Mouse (Mus musculus): ENCODE data around the gene Trim65.
A peak's percentile ranks its signal among the peaks of the same experiment; 100 is the strongest.

The Trim65 gene

GRCm38 (mm10) chr11:116130488-116131205, at the start of gene Trim65:
TSS of gene Trim65 (minus strand) at chr11:116131128.
- DNase-seq (ENCODE audit: low read depth, low spot score) = peak; percentile 90

- DNase-seq (ENCODE audit: low read depth, low spot score) = no peak
These were observed 47.6 kb upstream of the Trim65 start for GRCm38 (mm10) chr11:116178411-116179121.

- DNase-seq (ENCODE audit: low read depth, low spot score) = no peak
These were observed 45.1 kb upstream of the Trim65 start for GRCm38 (mm10) chr11:116176010-116176409.

GRCm38 (mm10) chr11:116174775-116175448, 44.0 kb upstream of the Trim65 start:
- DNase-seq (ENCODE audit: low read depth, low spot score) = no peak

- DNase-seq (ENCODE audit: low read depth, low spot score) = no peak
These were observed 41.0 kb upstream of the Trim65 start for GRCm38 (mm10) chr11:116171959-116172358.

- DNase-seq (ENCODE audit: low read depth, low spot score) = no peak
These were observed 39.3 kb upstream of the Trim65 start for GRCm38 (mm10) chr11:116170003-116170800.

- no peak for DNase-seq (ENCODE audit: low read depth, low spot score)
These were observed 38.3 kb upstream of the Trim65 start for GRCm38 (mm10) chr11:116169214-116169613.

- DNase-seq (ENCODE audit: low read depth, low spot score) = peak; percentile 96
These were observed 37.0 kb upstream of the Trim65 start, which contains the start of gene Fbf1 for GRCm38 (mm10) chr11:116167884-116168439. TSS of gene Fbf1 (minus strand) at chr11:116168166.

GRCm38 (mm10) chr11:116167232-116167631, 36.3 kb upstream of the Trim65 start:
- DNase-seq (ENCODE audit: low read depth, low spot score) = peak; percentile 9

- peak; percentile 37 for DNase-seq (ENCODE audit: low read depth, low spot score)
These were observed 32.1 kb upstream of the Trim65 start for GRCm38 (mm10) chr11:116163002-116163401.

GRCm38 (mm10) chr11:116162146-116162545, 31.2 kb upstream of the Trim65 start:
- DNase-seq (ENCODE audit: low read depth, low spot score) = no peak

GRCm38 (mm10) chr11:116161312-116161711, 30.4 kb upstream of the Trim65 start:
- DNase-seq (ENCODE audit: low read depth, low spot score) = no peak

- no peak for DNase-seq (ENCODE audit: low read depth, low spot score)
These were observed 20.0 kb upstream of the Trim65 start for GRCm38 (mm10) chr11:116150960-116151359.

- no peak for DNase-seq (ENCODE audit: low read depth, low spot score)
These were observed 18.4 kb upstream of the Trim65 start for GRCm38 (mm10) chr11:116149341-116149740.

- DNase-seq (ENCODE audit: low read depth, low spot score) = no peak
These were observed 17.9 kb upstream of the Trim65 start for GRCm38 (mm10) chr11:116148761-116149221.

- no peak for DNase-seq (ENCODE audit: low read depth, low spot score)
These were observed 15.5 kb upstream of the Trim65 start for GRCm38 (mm10) chr11:116146294-116146985.

GRCm38 (mm10) chr11:116145481-116146293, 14.8 kb upstream of the Trim65 start:
- no peak for DNase-seq (ENCODE audit: low read depth, low spot score)

GRCm38 (mm10) chr11:116143468-116143867, 12.5 kb upstream of the Trim65 start:
- no peak for DNase-seq (ENCODE audit: low read depth, low spot score)

- no peak for DNase-seq (ENCODE audit: low read depth, low spot score)
These were observed 11.5 kb upstream of the Trim65 start for GRCm38 (mm10) chr11:116142211-116142991.
